Mouse (Mus musculus): ENCODE data around the gene Vmn2r101.

Vmn2r101 gene

GRCm38 (mm10) chr17:19576927-19577326 is at the start of gene Vmn2r101:
Vmn2r101 (plus strand) TSS chr17:19577227.
- DNase-seq, result no peak

- no peak for DNase-seq
These were observed 52.3 kb downstream of the Vmn2r101 start for GRCm38 (mm10) chr17:19629328-19629727.

DNA sequence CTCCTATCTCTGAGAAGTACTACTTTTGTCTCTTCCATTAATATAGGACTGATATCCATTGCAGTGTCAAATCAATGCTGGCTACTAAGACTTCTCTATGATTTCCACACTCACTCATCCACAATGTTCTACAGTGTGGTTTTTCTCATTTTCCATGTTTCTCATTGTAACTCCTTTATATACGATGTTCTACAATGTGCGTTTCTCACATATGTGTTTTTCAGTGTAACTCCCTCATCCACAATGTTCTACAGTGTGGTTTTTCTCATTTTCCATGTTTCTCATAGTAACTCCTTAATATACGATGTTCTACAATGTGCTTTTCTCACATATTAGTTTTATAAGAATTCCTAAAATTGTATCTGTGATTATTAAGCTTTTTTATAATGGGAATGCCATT is 81.4 kb downstream of the Vmn2r101 start:
- no peak for DNase-seq

GRCm38 (mm10) chr17:19660028-19660427 is 83.0 kb downstream of the Vmn2r101 start, which contains the start of gene Vmn2r102:
Vmn2r102 (plus strand) TSS chr17:19660328.
- no peak for DNase-seq
